Mouse (Mus musculus) CH12.LX (cell line): ENCODE measurements around the gene Klhl8.
A peak's percentile ranks its signal among the peaks of the same experiment; 100 is the strongest.

ENCODE experiments used
- CTCF ChIP-seq, 2 experiments: IDR thresholded peaks in 1 of 2; conservative IDR thresholded peaks in 1 of 2; 2 replicates each; pipeline ENCODE4 v1.5.1; 2011 to 2012; ENCODE audit warnings: low read depth in 2 of 2, low read length in 2 of 2, improper control_type of control experiment in 1 of 2, inconsistent platforms in 1 of 2, mild to moderate bottlenecking in 1 of 2, moderate library complexity in 1 of 2
- MAX ChIP-seq: IDR thresholded peaks from 2 replicates; pipeline ENCODE4 v1.6.1; 2011; ENCODE audit warnings: low read length, improper control_type of control experiment
- MAZ ChIP-seq: IDR thresholded peaks from 2 replicates; pipeline ENCODE4 v1.6.1; 2012; ENCODE audit warnings: low read depth, mild to moderate bottlenecking, inconsistent platforms, low read length, improper control_type of control experiment, moderate library complexity
- MYC ChIP-seq: IDR thresholded peaks from 2 replicates; pipeline ENCODE4 v1.6.1; 2011; ENCODE audit warnings: low read depth, mild to moderate bottlenecking, improper control_type of control experiment, low read length
- POLR2A ChIP-seq: IDR thresholded peaks from 2 replicates; pipeline ENCODE4 v1.6.1; 2011; ENCODE audit warnings: low read depth, mild to moderate bottlenecking, improper control_type of control experiment, low read length
- RAD21 ChIP-seq: IDR thresholded peaks from 2 replicates; pipeline ENCODE4 v1.6.1; 2011; ENCODE audit warnings: low read depth, mild to moderate bottlenecking, low read length, improper control_type of control experiment, moderate library complexity
- SIN3A ChIP-seq: IDR thresholded peaks from 2 replicates; pipeline ENCODE4 v1.6.1; 2012; ENCODE audit warnings: low read length, improper control_type of control experiment, inconsistent platforms
- TBP ChIP-seq: conservative IDR thresholded peaks from 2 replicates; pipeline ENCODE4 v1.6.1; 2011; ENCODE audit warnings: low read depth, low read length, improper control_type of control experiment
- TCF12 ChIP-seq: IDR thresholded peaks from 2 replicates; pipeline ENCODE4 v1.6.1; 2014; ENCODE audit warnings: low read depth, mild to moderate bottlenecking, inconsistent platforms, low read length, improper control_type of control experiment
- UBTF ChIP-seq: IDR thresholded peaks from 2 replicates; pipeline ENCODE4 v1.6.1; 2012; ENCODE audit warnings: low read depth, mild to moderate bottlenecking, inconsistent platforms, low read length, improper control_type of control experiment, moderate library complexity
- ZKSCAN1 ChIP-seq: IDR thresholded peaks from 2 replicates; pipeline ENCODE4 v1.6.1; 2012; ENCODE audit warnings: low read depth, inconsistent platforms, low read length, improper control_type of control experiment, borderline replicate concordance
- ZNF384 ChIP-seq: IDR thresholded peaks from 2 replicates; pipeline ENCODE4 v1.6.1; 2012; ENCODE audit warnings: low read depth, low read length, improper control_type of control experiment, inconsistent platforms

GRCm38 (mm10) chr5:103856286-103857009 lies 54.6 kb downstream of the Klhl8 start:
- no peak for TF ChIP-seq POLR2A
- no peak for TF ChIP-seq TBP
- no peak for TF ChIP-seq ZKSCAN1
- peak; percentile 28; the same call in 1 of the 2 replicates for TF ChIP-seq MYC
- TF ChIP-seq MAZ, result no peak
- TF ChIP-seq MAX, result no peak
- TF ChIP-seq ZNF384, result no peak
- TF ChIP-seq SIN3A, result no peak
- TF ChIP-seq CTCF (conservative IDR thresholded peaks at IDR 0.05 in 1 of 2, IDR thresholded peaks at IDR 0.05 in 1 of 2; ENCODE audit: low read depth in 2 of 2, low read length in 2 of 2), result peak; percentile 84 to 89
- no peak for TF ChIP-seq UBTF
- peak; percentile 83 for TF ChIP-seq RAD21
- TF ChIP-seq TCF12, result no peak
